18 mouse cellular contexts compared by ENCODE assay signal in the genomic region with DNA sequence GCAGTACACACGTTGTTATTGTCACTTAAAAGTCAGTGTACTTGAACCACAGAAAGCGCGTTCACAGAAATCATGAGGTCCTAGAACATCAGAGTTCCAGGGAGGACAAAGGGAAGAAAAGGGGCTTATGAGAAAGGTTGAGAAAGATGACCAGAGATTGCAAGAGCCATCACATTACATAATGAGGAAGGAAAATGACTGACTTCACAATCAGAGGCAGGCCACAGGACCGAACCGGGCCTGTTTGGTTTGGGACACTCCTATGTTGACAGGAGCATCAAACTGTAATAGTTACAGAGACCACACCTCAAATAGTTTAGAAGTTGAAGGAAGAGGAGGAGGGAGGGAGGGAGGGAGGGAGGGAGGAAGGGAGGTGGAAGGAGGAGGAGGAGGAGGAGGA.
"Had no signal": no experiment of that assay in that cellular context is flagged by ENCODE, and none has a peak within 500 bp of the region (broad histone marks: within the 10 kb centered on the region; RNA-seq: fewer than 3 reads in every experiment).

No protein-coding gene starts in this region.

- ATAC-seq: lung, postnatal 0 days; midbrain, embryonic 16.5 days had no signal

- H3K27ac ChIP-seq: liver, embryonic 14.5 days; lung, embryonic 15.5 days; midbrain, embryonic 10.5 days; midbrain, embryonic 12.5 days; neural tube, embryonic 13.5 days; neural tube, embryonic 15.5 days; stomach, embryonic 15.5 days had no signal

- H3K9ac ChIP-seq: liver, embryonic 14.5 days; lung, embryonic 15.5 days; midbrain, embryonic 12.5 days; neural tube, embryonic 13.5 days; neural tube, embryonic 15.5 days; stomach, embryonic 15.5 days had no signal

- H3K27me3 ChIP-seq: lung, embryonic 15.5 days; midbrain, embryonic 12.5 days; neural tube, embryonic 13.5 days; neural tube, embryonic 15.5 days; stomach, embryonic 15.5 days had no signal

- DNase-seq: lung, adult 18-20 months; lung, postnatal 14 days; lung, postnatal 4 days; midbrain, embryonic 14.5 days; right cerebral cortex, postnatal 14 days; thymus, adult 18-20 months; thymus, postnatal 14 days; thymus, postnatal 4 days had no signal

- H3K9me3 ChIP-seq: lung, embryonic 15.5 days; midbrain, embryonic 10.5 days; midbrain, embryonic 12.5 days; neural tube, embryonic 13.5 days; neural tube, embryonic 15.5 days; stomach, embryonic 15.5 days had no signal

- H3K36me3 ChIP-seq: lung, embryonic 15.5 days; neural tube, embryonic 15.5 days had no signal

- H3K4me3 ChIP-seq: lung, embryonic 15.5 days; midbrain, embryonic 10.5 days; midbrain, embryonic 12.5 days; myocyte; neural tube, embryonic 13.5 days; neural tube, embryonic 15.5 days; stomach, embryonic 15.5 days had no signal

- H3K4me1 ChIP-seq: midbrain, embryonic 12.5 days; stomach, embryonic 15.5 days had no signal

- H3K4me2 ChIP-seq: lung, embryonic 15.5 days; midbrain, embryonic 12.5 days; neural tube, embryonic 13.5 days; neural tube, embryonic 15.5 days; stomach, embryonic 15.5 days had no signal
